Mouse (Mus musculus): Measurements from ENCODE around the gene Aarsd1. TPM values are rescaled to one million over a fixed set of nuclear protein-coding genes. Genes with fewer than 3 reads are reported as not detected.
"Not testable (repeated sequence)": the region's sequence is repeated elsewhere in the genome, so short reads cannot be mapped to it uniquely, and the experiment has no call there.

Gene Aarsd1
- polyA plus RNA-seq, 1 experiment from 2014 or later = 86.3 TPM

GRCm38 (mm10) chr11:101420148-101420547 lies 2.7 kb upstream of the Aarsd1 start:
- ATAC-seq (ENCODE audit: insufficient number of reproducible peaks, insufficient read depth, low FRiP score, low TSS enrichment) = no peak

DNA sequence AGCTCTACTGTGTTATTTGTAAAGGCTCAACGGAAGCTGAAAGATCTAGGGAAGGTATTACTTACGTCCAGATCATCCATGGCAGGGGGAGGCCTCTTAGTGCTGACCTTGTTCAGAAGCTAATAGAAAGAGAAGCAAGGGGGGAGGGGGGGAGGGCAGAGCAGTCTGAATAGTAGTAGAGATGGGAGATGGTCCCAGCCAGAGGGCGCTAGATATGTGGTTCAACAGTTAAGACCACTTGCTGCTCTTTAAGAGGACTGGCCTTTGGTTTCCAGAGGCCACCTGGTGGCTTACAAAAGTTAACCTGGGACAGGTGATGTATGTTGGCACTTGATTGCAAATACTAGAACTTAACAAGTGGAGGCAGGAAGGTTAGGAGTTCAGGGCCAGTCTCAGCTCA lies 2.2 kb upstream of the Aarsd1 start:
- no peaks in the 10 kb centered on the region for H3K9me3 ChIP-seq
- H3K4me2 ChIP-seq (replicated peaks) = no peak overlapping the region
- H3K9ac ChIP-seq = no peak overlapping the region
- ATAC-seq (ENCODE audit: insufficient number of reproducible peaks, insufficient read depth, low FRiP score, low TSS enrichment) = no peak
- 22% methylated on average over 3 of the region's 3 CpGs for WGBS
- H3K36me3 ChIP-seq = no peaks in the 10 kb centered on the region
- H3K4me3 ChIP-seq = no peak overlapping the region
- peaks cover 7% of the 10 kb centered on the region; the same call in 1 of the 2 replicates for H3K4me1 ChIP-seq
- H3K27me3 ChIP-seq = no peaks in the 10 kb centered on the region
- no peak overlapping the region for H3K27ac ChIP-seq

More at GRCm38 (mm10) chr11:101420148-101420547, 2.7 kb upstream of the Aarsd1 start:
- Histone ChIP-seq H3K9me3 (no peaks in the 10 kb centered on the region), H3K36me3 (no peaks in the 10 kb centered on the region), H3K9ac (no peak overlapping the region), H3K4me2 (replicated peaks) (no peak overlapping the region), H3K27me3 (no peaks in the 10 kb centered on the region), H3K4me3 (no peak overlapping the region), H3K27ac (no peak overlapping the region), H3K4me1 (peaks cover 7% of the 10 kb centered on the region; the same call in 1 of the 2 replicates)
- 86% methylated on average over 5 of the region's 5 CpGs for WGBS

GRCm38 (mm10) chr11:101418991-101419390 lies 1.6 kb upstream of the Aarsd1 start:
- H3K36me3 ChIP-seq = 0 out of 2 replicates have a peak, but pooled peaks cover under 1% of the 10 kb centered on the region
- no peaks in the 10 kb centered on the region for H3K27me3 ChIP-seq
- H3K4me3 ChIP-seq = no peak overlapping the region
- no peak for ATAC-seq (ENCODE audit: insufficient number of reproducible peaks, insufficient read depth, low FRiP score, low TSS enrichment)
- no peak overlapping the region for H3K9ac ChIP-seq
- no peak overlapping the region for H3K4me2 ChIP-seq (replicated peaks)
- H3K9me3 ChIP-seq = no peaks in the 10 kb centered on the region
- H3K4me1 ChIP-seq = peaks cover 3% of the 10 kb centered on the region; the same call in 1 of the 2 replicates
- H3K27ac ChIP-seq = no peak overlapping the region
- WGBS = 49% methylated on average over 6 of the region's 6 CpGs

- peak overlapping the region; percentile 84 for H3K27ac ChIP-seq
- H3K36me3 ChIP-seq = peaks cover 22% of the 10 kb centered on the region
- H3K4me1 ChIP-seq = peaks cover 3% of the 10 kb centered on the region; the same call in 1 of the 2 replicates
- 0 out of 2 replicates have a peak, but pooled peaks have one; percentile 25 for ATAC-seq (ENCODE audit: insufficient number of reproducible peaks, insufficient read depth, low FRiP score, low TSS enrichment)
- H3K4me3 ChIP-seq = peak overlapping the region; percentile 85
- no peaks in the 10 kb centered on the region for H3K9me3 ChIP-seq
- peak overlapping the region; percentile 85 for H3K9ac ChIP-seq
- 3% methylated on average over 11 of the region's 11 CpGs for WGBS
- peak overlapping the region; percentile 72 for H3K4me2 ChIP-seq (replicated peaks)
- no peaks in the 10 kb centered on the region for H3K27me3 ChIP-seq
Observed at GRCm38 (mm10) chr11:101416433-101417100, 848 bp downstream of the Aarsd1 start.

DNA sequence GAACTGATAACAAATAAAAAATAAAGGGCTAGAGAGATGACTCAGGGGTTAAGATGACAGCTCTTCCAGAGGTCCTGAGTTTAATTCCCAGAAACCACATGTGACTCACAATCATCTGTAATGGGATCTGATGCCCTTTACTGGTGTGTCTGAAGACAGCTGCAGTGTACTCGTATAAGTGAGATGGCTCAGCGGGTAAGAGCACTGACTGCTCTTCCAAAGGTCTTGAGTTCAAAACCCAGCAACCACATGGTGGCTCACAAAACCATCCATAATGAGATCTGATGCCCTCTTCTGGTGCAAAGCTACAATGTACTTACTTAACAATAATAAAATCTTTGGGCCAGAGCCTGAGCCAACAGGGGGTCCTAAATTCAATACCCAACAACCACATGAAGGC lies 2.1 kb downstream of the Aarsd1 start:
- 79% methylated on average over 2 of the region's 2 CpGs for WGBS
- H3K4me1 ChIP-seq = peaks cover 3% of the 10 kb centered on the region; the same call in 1 of the 2 replicates
- H3K27me3 ChIP-seq = no peaks in the 10 kb centered on the region
- peaks cover 35% of the 10 kb centered on the region for H3K36me3 ChIP-seq
- no peak overlapping the region for H3K27ac ChIP-seq
- no peak overlapping the region for H3K9ac ChIP-seq
- ATAC-seq (ENCODE audit: insufficient number of reproducible peaks, insufficient read depth, low FRiP score, low TSS enrichment) = no peak
- no peak overlapping the region for H3K4me2 ChIP-seq (replicated peaks)
- no peaks in the 10 kb centered on the region for H3K9me3 ChIP-seq
- H3K4me3 ChIP-seq = no peak overlapping the region

DNA sequence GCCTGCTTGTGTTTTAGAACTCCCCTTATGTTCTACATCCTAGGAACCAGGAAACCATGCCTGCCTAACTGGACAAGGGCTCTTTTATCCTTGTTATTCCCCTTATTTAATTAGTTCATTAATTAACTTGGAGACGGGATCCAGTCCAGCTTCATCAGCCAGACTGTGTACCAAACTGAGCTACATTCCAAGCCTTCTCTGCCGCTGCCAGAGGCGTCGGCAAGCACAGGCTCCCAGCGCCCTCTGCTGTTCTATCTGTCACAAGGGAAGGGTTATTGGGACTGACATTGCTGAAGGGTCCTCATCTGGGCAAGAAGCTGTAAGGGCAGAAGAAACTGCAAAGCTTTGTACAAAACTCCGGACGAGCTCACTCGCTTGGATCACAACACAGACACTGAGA lies 22.3 kb downstream of the Aarsd1 start:
- no peaks in the 10 kb centered on the region for H3K36me3 ChIP-seq
- no peak overlapping the region for H3K4me3 ChIP-seq
- H3K4me2 ChIP-seq (replicated peaks) = 0 out of 2 replicates have a peak overlapping the region, but pooled peaks have one; percentile 3
- H3K9me3 ChIP-seq = no peaks in the 10 kb centered on the region
- H3K27me3 ChIP-seq = no peaks in the 10 kb centered on the region
- WGBS = 4% methylated on average over 8 of the region's 8 CpGs
- H3K4me1 ChIP-seq = no peaks in the 10 kb centered on the region
- no peak overlapping the region for H3K27ac ChIP-seq
- no peak overlapping the region for H3K9ac ChIP-seq
- ATAC-seq (ENCODE audit: insufficient number of reproducible peaks, insufficient read depth, low FRiP score, low TSS enrichment) = no peak

DNA sequence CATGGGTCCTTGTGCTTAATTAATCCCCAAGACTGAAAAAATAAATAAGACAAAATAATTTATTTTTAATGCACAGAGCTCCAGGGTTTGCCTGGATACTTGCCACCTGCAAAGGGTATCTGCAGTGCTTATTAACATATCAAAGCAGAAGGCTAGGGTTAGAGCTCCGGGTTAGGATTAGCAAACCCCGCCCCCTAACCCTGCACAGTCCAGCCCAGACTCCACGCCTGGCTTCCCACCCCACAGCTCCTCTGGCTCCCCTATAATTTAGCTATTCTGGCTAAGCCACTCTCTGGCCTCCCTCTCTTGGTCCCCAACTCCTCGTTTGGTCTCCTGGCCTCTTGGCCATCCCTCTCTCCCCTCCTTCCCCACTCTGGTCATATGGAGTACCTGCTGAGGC lies 35.6 kb downstream of the Aarsd1 start:
- ATAC-seq (ENCODE audit: insufficient number of reproducible peaks, insufficient read depth, low FRiP score, low TSS enrichment) = no peak
- no peaks in the 10 kb centered on the region for H3K4me1 ChIP-seq
- H3K27ac ChIP-seq = no peak overlapping the region
- H3K36me3 ChIP-seq = no peaks in the 10 kb centered on the region
- H3K27me3 ChIP-seq = no peaks in the 10 kb centered on the region
- H3K9me3 ChIP-seq = 0 out of 2 replicates have a peak, but pooled peaks cover 2% of the 10 kb centered on the region
- H3K9ac ChIP-seq = no peak overlapping the region
- H3K4me2 ChIP-seq (replicated peaks) = no peak overlapping the region
- WGBS = 14% methylated on average over 4 of the region's 4 CpGs
- H3K4me3 ChIP-seq = no peak overlapping the region

DNA sequence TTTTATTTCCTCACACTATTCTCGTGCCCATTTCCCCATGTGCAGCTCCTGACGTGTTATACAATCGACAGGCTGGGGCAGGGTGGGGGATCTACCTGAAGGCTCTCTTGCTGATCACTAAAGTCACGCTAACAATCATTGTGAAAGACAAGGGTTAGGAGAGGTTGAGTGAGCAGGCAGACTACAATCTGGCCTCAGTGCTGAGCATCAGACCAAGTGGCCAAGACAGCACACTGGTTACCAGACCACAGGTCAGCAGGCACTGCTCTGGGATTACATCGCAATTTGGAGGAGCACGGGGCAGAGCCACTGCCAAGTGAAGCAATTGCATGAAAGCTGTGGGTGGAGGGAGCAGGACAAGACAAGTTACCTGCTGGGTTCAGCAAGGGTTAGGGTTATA lies 38.5 kb downstream of the Aarsd1 start:
- no peak overlapping the region for H3K9ac ChIP-seq
- H3K27me3 ChIP-seq = no peaks in the 10 kb centered on the region
- ATAC-seq (ENCODE audit: insufficient number of reproducible peaks, insufficient read depth, low FRiP score, low TSS enrichment) = no peak
- no peak overlapping the region for H3K4me3 ChIP-seq
- 86% methylated on average over 6 of the region's 6 CpGs for WGBS
- H3K4me1 ChIP-seq = no peaks in the 10 kb centered on the region
- H3K27ac ChIP-seq = no peak overlapping the region
- H3K4me2 ChIP-seq (replicated peaks) = no peak overlapping the region
- H3K9me3 ChIP-seq = 0 out of 2 replicates have a peak, but pooled peaks cover 2% of the 10 kb centered on the region
- H3K36me3 ChIP-seq = no peaks in the 10 kb centered on the region

GRCm38 (mm10) chr11:101378196-101378595 lies 39.2 kb downstream of the Aarsd1 start:
- not testable (repeated sequence) for H3K9ac ChIP-seq; H3K27me3 ChIP-seq; H3K4me1 ChIP-seq; H3K27ac ChIP-seq; H3K4me2 ChIP-seq (replicated peaks); H3K4me3 ChIP-seq; H3K36me3 ChIP-seq; H3K9me3 ChIP-seq; ATAC-seq (ENCODE audit: insufficient number of reproducible peaks, insufficient read depth, low FRiP score, low TSS enrichment)
- 84% methylated on average over 8 of the region's 8 CpGs for WGBS

- WGBS = 66% methylated on average over 7 of the region's 7 CpGs
- Histone ChIP-seq H3K27me3 (no peaks in the 10 kb centered on the region), H3K4me1 (no peaks in the 10 kb centered on the region), H3K36me3 (no peaks in the 10 kb centered on the region), H3K4me3 (no peak overlapping the region), H3K27ac (no peak overlapping the region), H3K4me2 (replicated peaks) (no peak overlapping the region), H3K9ac (no peak overlapping the region), H3K9me3 (0 out of 2 replicates have a peak, but pooled peaks cover 2% of the 10 kb centered on the region)
- no peak for ATAC-seq (ENCODE audit: insufficient number of reproducible peaks, insufficient read depth, low FRiP score, low TSS enrichment)
Observed at GRCm38 (mm10) chr11:101374421-101374938, 42.9 kb downstream of the Aarsd1 start.

GRCm38 (mm10) chr11:101370141-101370540 lies 47.3 kb downstream of the Aarsd1 start:
- Histone ChIP-seq H3K27me3 (no peaks in the 10 kb centered on the region), H3K27ac (no peak overlapping the region), H3K9me3 (no peaks in the 10 kb centered on the region), H3K36me3 (no peaks in the 10 kb centered on the region), H3K4me1 (no peaks in the 10 kb centered on the region), H3K4me2 (replicated peaks) (no peak overlapping the region), H3K4me3 (no peak overlapping the region), H3K9ac (no peak overlapping the region)
- ATAC-seq (ENCODE audit: insufficient number of reproducible peaks, insufficient read depth, low FRiP score, low TSS enrichment) = no peak
- WGBS = 71% methylated on average over 5 of the region's 5 CpGs

GRCm38 (mm10) chr11:101367326-101367935 lies 50.0 kb downstream of the Aarsd1 start, which contains the start of gene G6pc:
Gene G6pc (plus strand): TSS chr11:101367561.
- WGBS = 86% methylated on average over 8 of the region's 8 CpGs
- H3K27ac ChIP-seq = no peak within 1 kb of the TSS
- H3K4me1 ChIP-seq = no peaks in the 10 kb centered on the region
- H3K4me2 ChIP-seq (replicated peaks) = no peak within 1 kb of the TSS
- no peak within 1 kb of the TSS for H3K9ac ChIP-seq
- ATAC-seq (ENCODE audit: insufficient number of reproducible peaks, insufficient read depth, low FRiP score, low TSS enrichment) = no peak
- H3K9me3 ChIP-seq = no peaks in the 10 kb centered on the region
- H3K27me3 ChIP-seq = no peaks in the 10 kb centered on the region
- H3K36me3 ChIP-seq = no peaks in the 10 kb centered on the region
- H3K4me3 ChIP-seq = no peak within 1 kb of the TSS
